Mouse (Mus musculus) hindbrain, embryonic 11.5 days (tissue): ENCODE results near the gene Gm28230. TPM values are rescaled to one million over a fixed set of nuclear protein-coding genes. Genes with fewer than 3 reads are reported as not detected.

Source experiments
- ATAC-seq: fragments of 200-750 bp; cut with Nextera tagmentation; 2 replicates; pipeline ENCODE4 v1.8.0; 2017; ENCODE audit warnings: mild to moderate bottlenecking, moderate TSS enrichment, moderate library complexity; ENCODE audit not compliant: low FRiP score
- DNase-seq: peaks from one replicate; pipeline ENCODE4 v3.0.0-alpha.2; 2015; ENCODE audit warnings: low spot score
- H3K27ac ChIP-seq: fragments of 300-500 bp; sonication (generic); 2 replicates; pipeline ENCODE4 v1.5.1; 2014; ENCODE audit warnings: mild to moderate bottlenecking, low read depth, low read length
- H3K27me3 ChIP-seq: fragments of 300-500 bp; sonication (generic); 2 replicates; pipeline ENCODE4 v1.6.1; 2014; ENCODE audit warnings: mild to moderate bottlenecking, low read length, moderate library complexity, mixed read lengths; ENCODE audit not compliant: control insufficient read depth, insufficient read depth
- H3K36me3 ChIP-seq: fragments of 300-500 bp; sonication (generic); 2 replicates; pipeline ENCODE4 v1.6.1; 2014; ENCODE audit warnings: mild to moderate bottlenecking, low read length, moderate library complexity, mixed read lengths; ENCODE audit not compliant: control insufficient read depth, insufficient read depth
- H3K4me1 ChIP-seq: fragments of 300-500 bp; sonication (generic); replicated peaks from 2 replicates; pipeline ENCODE4 v1.6.1; 2014; ENCODE audit warnings: low read length, mixed read lengths; ENCODE audit not compliant: control insufficient read depth, insufficient read depth
- H3K4me2 ChIP-seq: fragments of 300-500 bp; sonication (generic); replicated peaks from 2 replicates; pipeline ENCODE4 v1.6.1; 2014; ENCODE audit warnings: mild to moderate bottlenecking, low read depth, low read length
- H3K4me3 ChIP-seq: fragments of 300-500 bp; sonication (generic); 2 replicates; pipeline ENCODE4 v1.5.1; 2014; ENCODE audit warnings: low read depth, low read length
- H3K9ac ChIP-seq: fragments of 300-500 bp; sonication (generic); 2 replicates; pipeline ENCODE4 v1.6.1; 2014; ENCODE audit warnings: low read depth, low read length
- H3K9me3 ChIP-seq: fragments of 300-500 bp; sonication (generic); 2 replicates; pipeline ENCODE4 v1.6.1; 2016; ENCODE audit warnings: low read length; ENCODE audit not compliant: control insufficient read depth
- WGBS: fragments of 180-500 bp; shearing (Covaris S2); extraction: QIAGEN DNeasy Blood & Tissue Kit; methylation state at CpG from one replicate; pipeline ENCODE4 v1.1.7; 2014; 5-methylcytosine and 5-hydroxymethylcytosine counted together
- polyA plus RNA-seq: library from polyadenylated mRNA; unstranded; fragments of >200 nt; fragmentation: Nextera tagmentation; extraction: Ambion mirVana; gene quantifications from 2 replicates; pipeline ENCODE4 v1.2.1, GENCODE M21; 2014

The Gm28230 gene
- polyA plus RNA-seq, 1 experiment from 2014 or later = 0.73 TPM

DNA sequence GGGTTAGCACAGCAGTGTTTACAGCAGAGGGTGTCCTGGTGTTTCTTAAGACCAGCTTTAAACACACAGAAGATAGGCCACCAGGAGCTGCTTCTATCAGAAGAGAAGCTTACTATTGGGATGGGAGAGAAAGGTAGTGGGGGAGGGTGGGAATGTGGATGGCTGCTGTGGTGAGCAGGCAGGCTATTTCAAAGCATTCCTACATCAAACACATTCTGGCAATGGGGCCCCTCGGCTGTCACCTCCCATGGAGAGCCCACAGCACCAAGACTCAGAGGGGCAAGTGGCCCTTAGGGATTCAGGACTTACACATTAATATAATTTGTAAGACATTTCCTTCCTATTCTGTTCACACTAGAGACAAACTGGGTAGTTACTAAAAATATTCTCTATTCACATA lies 33.6 kb downstream of the Gm28230 start:
- Histone ChIP-seq H3K36me3 (no peaks in the 10 kb centered on the region), H3K9ac (no peak overlapping the region), H3K9me3 (no peaks in the 10 kb centered on the region), H3K27ac (no peak overlapping the region), H3K4me2 (no peak overlapping the region), H3K27me3 (peaks cover 47% of the 10 kb centered on the region), H3K4me3 (no peak overlapping the region), H3K4me1 (peaks cover 9% of the 10 kb centered on the region; the same call in 1 of the 2 replicates)
- WGBS = 0% methylated on average over 1 of the region's 1 CpGs
- no peak for ATAC-seq
- no peak for DNase-seq

DNA sequence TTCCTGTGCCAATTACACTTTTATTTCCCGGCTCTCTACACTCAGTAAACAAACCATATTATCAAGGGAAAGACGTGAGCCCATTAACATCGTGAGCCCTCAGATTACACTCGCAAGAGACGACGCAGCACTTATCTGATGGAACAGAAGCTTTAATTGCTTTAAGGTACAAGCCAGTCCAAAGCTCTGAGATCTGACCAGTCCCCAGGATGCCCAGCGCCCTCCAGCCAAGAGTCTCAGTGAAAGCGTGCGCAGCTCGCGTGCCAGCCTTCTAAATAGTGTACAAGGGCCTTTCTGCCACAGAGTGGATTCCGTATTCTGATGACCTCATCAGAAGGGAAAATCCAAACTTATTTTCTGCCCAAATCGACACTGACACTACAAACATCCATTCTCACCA lies 35.4 kb downstream of the Gm28230 start:
- Histone ChIP-seq H3K4me3 (no peak overlapping the region; the same call in 1 of the 2 replicates), H3K9ac (no peak overlapping the region), H3K9me3 (no peaks in the 10 kb centered on the region), H3K36me3 (no peaks in the 10 kb centered on the region), H3K4me1 (peaks cover 9% of the 10 kb centered on the region; the same call in 1 of the 2 replicates), H3K4me2 (peak overlapping the region; percentile 91; the same call in 1 of the 2 replicates), H3K27ac (no peak overlapping the region), H3K27me3 (peaks cover 49% of the 10 kb centered on the region)
- peak; percentile 36 for DNase-seq
- ATAC-seq = no peak
- 7% methylated on average over 13 of the region's 13 CpGs for WGBS

DNA sequence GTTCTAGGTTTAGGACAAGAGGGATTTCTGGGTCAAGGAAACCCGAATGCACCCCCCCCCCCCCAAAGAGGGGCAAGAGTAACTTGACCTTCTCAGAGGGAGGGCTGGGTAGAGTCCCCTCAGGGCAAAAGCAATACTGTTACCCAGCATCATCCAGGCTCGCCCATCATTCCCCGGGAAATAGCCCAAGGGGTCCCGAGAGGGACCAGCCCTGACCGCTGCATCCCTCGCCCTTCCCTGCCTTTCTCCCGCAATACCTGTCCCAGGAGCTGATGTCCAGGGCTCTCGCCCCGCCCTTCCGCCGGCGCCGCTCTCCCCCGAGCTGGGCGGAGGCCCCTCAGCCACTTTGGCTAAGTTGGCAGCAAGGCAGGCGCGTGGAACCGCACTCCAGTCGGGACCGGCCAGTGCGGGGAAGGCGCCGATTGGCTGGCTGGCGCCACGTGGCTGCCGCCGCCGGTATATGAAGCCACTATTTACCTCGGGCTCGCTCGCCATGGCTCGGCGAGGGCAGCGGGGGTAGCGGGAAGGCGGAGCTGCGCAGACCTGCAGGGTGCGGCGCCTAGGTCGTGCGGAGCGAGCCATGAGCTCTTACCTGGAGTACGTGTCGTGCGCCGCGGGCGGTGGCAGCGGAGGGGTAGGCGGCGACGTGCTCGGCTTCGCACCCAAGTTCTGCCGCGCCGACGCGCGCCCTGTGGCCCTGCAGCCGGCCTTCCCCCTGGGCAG lies 36.2 kb downstream of the Gm28230 start, which contains the start of gene Hoxd1:
Gene Hoxd1 (plus strand): TSS at position 459 of the 723 bp plus-strand sequence.
- Histone ChIP-seq H3K36me3 (no peaks in the 10 kb centered on the region), H3K9ac (peak within 1 kb of the TSS; percentile 49)

DNA sequence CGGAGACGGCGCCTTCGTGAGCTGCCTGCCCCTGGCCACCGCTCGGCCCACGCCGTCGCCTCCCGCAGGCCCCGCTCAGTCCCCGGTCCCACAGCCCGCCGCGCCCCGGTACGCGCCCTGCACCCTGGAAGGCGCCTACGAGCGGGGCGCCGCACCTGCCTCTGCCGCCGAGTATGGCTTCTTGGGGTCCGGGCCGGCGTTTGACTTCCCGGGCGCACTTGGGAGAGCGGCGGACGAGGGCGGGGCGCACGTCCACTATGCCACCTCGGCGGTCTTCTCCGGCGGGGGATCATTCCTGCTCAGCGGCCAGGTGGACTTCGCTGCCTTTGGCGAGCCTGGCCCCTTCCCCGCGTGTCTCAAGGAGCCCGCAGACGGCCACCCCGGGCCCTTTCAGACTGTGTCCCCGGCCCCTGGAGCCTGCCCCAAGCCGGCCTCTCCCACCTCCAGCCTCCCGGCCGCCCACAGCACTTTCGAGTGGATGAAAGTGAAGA lies 36.8 kb downstream of the Gm28230 start:
- Histone ChIP-seq H3K4me1 (peaks cover 9% of the 10 kb centered on the region; the same call in 1 of the 2 replicates), H3K27ac (no peak overlapping the region), H3K4me2 (peak overlapping the region; percentile 91), H3K27me3 (peaks cover 49% of the 10 kb centered on the region), H3K9me3 (no peaks in the 10 kb centered on the region), H3K4me3 (peak overlapping the region; percentile 48), H3K36me3 (no peaks in the 10 kb centered on the region), H3K9ac (peak overlapping the region; percentile 49)
- ATAC-seq (peak; percentile 38; the same call in 1 of the 2 replicates), DNase-seq (peak; percentile 43)
- 5% methylated on average over 19 of the region's 53 CpGs for WGBS

More for the DNA sequence above, 36.2 kb downstream of the Gm28230 start, which contains the start of gene Hoxd1:
- under 1% methylated on average over 58 of the region's 61 CpGs for WGBS
- peaks cover 49% of the 10 kb centered on the region for H3K27me3 ChIP-seq
- ATAC-seq (peak; percentile 91), DNase-seq (peak; percentile 78)
- H3K9me3 ChIP-seq = no peaks in the 10 kb centered on the region
- peak within 1 kb of the TSS; percentile 48 for H3K4me3 ChIP-seq
- peak within 1 kb of the TSS; percentile 91 for H3K4me2 ChIP-seq
- no peak within 1 kb of the TSS for H3K27ac ChIP-seq
- peaks cover 9% of the 10 kb centered on the region; the same call in 1 of the 2 replicates for H3K4me1 ChIP-seq

DNA sequence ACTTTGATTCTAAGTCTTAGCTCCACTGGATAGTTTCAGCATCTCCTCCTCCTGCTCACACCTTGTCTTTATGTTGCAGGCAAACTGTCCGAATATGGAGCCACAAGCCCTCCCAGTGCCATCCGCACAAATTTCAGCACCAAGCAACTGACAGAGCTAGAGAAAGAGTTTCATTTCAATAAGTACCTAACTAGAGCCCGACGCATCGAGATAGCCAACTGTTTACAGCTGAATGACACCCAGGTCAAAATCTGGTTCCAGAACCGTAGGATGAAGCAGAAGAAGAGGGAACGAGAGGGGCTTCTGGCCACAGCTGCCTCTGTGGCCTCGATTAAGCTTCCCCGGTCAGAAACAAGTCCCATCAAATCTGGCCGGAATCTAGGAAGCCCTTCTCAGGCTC lies 37.4 kb downstream of the Gm28230 start:
- no peak overlapping the region for H3K4me2 ChIP-seq
- ATAC-seq = no peak
- H3K27ac ChIP-seq = no peak overlapping the region
- H3K9ac ChIP-seq = no peak overlapping the region
- H3K9me3 ChIP-seq = no peaks in the 10 kb centered on the region
- WGBS = 52% methylated on average over 10 of the region's 10 CpGs
- H3K36me3 ChIP-seq = no peaks in the 10 kb centered on the region
- peaks cover 9% of the 10 kb centered on the region; the same call in 1 of the 2 replicates for H3K4me1 ChIP-seq
- H3K4me3 ChIP-seq = no peak overlapping the region
- DNase-seq = peak; percentile 43
- H3K27me3 ChIP-seq = peaks cover 47% of the 10 kb centered on the region

DNA sequence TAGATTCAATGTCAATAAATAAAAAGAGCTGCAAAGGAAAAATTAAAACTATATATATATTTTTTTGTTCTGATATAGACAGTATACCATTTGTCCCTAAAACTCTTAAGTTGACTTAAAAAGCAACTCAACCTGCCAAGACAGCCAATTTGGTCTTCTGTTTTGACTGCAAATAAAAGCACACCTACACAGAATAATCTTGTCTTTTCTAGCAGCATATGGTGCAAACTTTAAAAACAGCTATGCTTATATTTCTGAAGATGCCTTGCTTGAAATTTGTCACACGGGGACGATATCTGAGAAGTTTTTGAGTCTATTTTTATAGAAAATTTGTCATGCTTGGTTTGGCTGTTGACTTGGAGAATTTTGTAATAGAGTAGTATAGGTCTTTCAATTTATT lies 47.8 kb downstream of the Gm28230 start:
- ATAC-seq (no peak), DNase-seq (no peak)
- Histone ChIP-seq H3K4me1 (no peaks in the 10 kb centered on the region), H3K9ac (no peak overlapping the region), H3K4me2 (no peak overlapping the region), H3K27ac (no peak overlapping the region), H3K4me3 (no peak overlapping the region), H3K36me3 (no peaks in the 10 kb centered on the region), H3K27me3 (no peaks in the 10 kb centered on the region; the same call in 1 of the 2 replicates), H3K9me3 (no peaks in the 10 kb centered on the region)
- WGBS = 85% methylated on average over 2 of the region's 2 CpGs

DNA sequence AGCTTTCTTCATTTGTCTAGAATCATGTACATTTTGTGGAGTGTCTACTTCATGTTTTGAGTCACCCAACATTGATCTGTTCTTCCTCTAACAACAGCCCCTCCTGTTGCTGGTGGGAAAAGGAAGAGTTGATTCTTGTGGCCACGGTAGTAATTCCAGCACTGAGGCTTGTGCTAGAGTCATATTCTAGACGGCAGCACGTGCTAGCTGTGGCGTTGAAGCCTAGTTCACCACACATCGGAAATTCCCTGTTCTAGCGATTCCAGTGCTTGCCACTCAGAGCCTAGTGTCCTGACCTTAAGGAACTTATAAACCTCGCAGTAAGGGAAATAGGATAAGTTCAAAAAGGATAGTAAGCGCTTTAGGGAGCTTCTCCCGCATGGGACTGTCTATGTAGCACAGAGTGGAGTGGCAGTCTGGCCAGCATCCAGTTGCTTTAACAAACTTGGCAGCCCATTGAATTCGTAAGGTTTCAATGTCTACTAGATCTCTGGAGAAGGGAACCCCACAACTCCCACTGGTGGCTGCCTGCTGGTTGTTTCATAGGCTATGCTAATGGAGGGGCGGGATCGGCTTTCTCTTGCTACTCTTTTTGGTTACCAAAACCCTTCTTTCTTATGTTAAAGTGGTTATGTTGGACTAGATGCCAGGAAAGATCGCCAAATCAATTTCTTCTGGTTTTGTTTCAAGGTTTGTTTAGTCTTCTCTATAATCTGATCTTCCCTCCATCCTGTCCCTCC lies 51.2 kb downstream of the Gm28230 start:
- Histone ChIP-seq H3K4me1 (no peaks in the 10 kb centered on the region), H3K9ac (no peak overlapping the region), H3K9me3 (no peaks in the 10 kb centered on the region), H3K4me2 (no peak overlapping the region), H3K27me3 (no peaks in the 10 kb centered on the region; the same call in 1 of the 2 replicates), H3K36me3 (no peaks in the 10 kb centered on the region), H3K4me3 (no peak overlapping the region), H3K27ac (no peak overlapping the region)
- DNase-seq (no peak), ATAC-seq (no peak)
- WGBS = 73% methylated on average over 13 of the region's 13 CpGs

DNA sequence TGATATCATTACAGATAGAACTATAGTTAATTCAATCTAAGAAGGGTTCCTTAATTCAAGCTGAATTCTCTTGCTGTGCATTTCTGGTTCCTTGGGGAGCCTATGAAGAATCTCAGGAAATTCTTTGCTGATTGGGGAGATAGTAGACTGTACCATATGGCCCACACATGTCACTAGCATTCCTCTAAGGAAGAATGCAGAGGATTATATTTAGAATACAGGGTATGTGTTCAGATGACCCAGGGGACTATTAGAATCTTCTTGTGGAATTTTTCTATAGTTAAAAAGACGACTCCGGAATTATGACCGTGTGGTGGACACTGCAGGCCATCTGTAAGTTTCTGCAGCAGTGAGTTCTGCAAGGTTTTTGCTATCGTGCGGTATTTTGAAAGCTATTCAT lies 54.9 kb downstream of the Gm28230 start:
- Histone ChIP-seq H3K27me3 (no peaks in the 10 kb centered on the region; the same call in 1 of the 2 replicates), H3K9ac (no peak overlapping the region), H3K4me3 (no peak overlapping the region), H3K4me1 (no peaks in the 10 kb centered on the region), H3K36me3 (no peaks in the 10 kb centered on the region), H3K27ac (no peak overlapping the region), H3K9me3 (no peaks in the 10 kb centered on the region), H3K4me2 (no peak overlapping the region)
- ATAC-seq (no peak), DNase-seq (no peak)
- WGBS = 73% methylated on average over 5 of the region's 5 CpGs
